Mouse (Mus musculus): ENCODE results near the gene Ppdpf. TPM values are rescaled to one million over a fixed set of nuclear protein-coding genes. Genes with fewer than 3 reads are reported as not detected.
A peak's percentile ranks its signal among the peaks of the same experiment; 100 is the strongest.
"Not testable (repeated sequence)": the region's sequence is repeated elsewhere in the genome, so short reads cannot be mapped to it uniquely, and the experiment has no call there.

Ppdpf gene
- polyA plus RNA-seq, 1 experiment: 219 TPM

DNA sequence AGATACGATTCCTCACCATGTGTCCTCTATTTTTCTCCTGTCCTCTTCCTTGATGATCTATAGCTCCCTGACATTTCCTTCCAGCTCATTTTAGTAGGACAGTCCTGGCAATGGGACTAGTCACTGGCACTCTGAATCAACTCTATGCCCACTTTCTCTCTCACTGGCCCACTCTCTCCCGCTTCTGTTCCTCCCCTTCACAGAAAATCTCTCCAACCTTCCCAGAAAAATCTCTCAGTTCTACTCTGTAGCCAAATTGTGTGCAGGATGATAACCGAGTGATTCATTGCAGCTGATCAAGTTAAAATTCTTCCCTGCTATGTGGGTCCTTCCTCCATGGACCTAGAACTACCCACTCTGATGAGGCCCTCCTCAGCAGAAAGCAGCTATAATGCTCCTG is 12.4 kb upstream of the Ppdpf start:
- Histone ChIP-seq H3K27me3 (ENCODE audit: control insufficient read depth, insufficient read depth, low read length) (no peaks in the 10 kb centered on the region), H3K36me3 (ENCODE audit: control insufficient read depth, insufficient read depth, low read length) (no peaks in the 10 kb centered on the region), H3K4me3 (ENCODE audit: control insufficient read depth, insufficient read depth, low read length) (no peak overlapping the region), H3K4me1 (replicated peaks; ENCODE audit: control insufficient read depth, insufficient read depth, low read length) (no peaks in the 10 kb centered on the region), H3K27ac (ENCODE audit: control insufficient read depth, insufficient read depth, low read length) (no peak overlapping the region)
- TF ChIP-seq CTCF (IDR thresholded peaks at IDR 0.05; ENCODE audit: borderline replicate concordance, control insufficient read depth, extremely low read depth, insufficient read depth, low read length, poor library complexity) (no peak), POLR2A (IDR thresholded peaks at IDR 0.05; ENCODE audit: control insufficient read depth, extremely low read depth, insufficient read depth, low read length, poor library complexity) (no peak)
- DNase-seq: no peak
- 88% methylated on average over 3 of the region's 3 CpGs for WGBS

DNA sequence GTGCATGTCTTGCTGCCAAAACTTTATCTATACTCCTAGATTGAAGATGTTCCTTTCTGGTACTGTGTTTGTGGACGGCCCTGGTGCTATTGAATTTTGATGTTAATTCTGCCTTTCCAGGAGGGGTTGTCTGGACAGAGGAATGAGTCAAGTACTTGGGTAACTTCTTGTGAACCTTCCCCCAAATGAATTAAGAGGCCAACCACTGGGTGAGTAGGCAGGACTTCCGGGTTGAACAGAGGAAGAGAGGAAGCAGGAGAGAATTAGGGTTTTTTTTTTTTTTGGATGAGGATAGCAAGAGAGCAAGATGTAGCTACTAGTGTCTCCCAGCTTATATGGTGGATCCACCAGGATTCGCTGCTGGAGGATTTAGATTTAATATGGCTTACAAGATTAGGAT is 9.0 kb upstream of the Ppdpf start:
- Histone ChIP-seq H3K27ac (ENCODE audit: control insufficient read depth, insufficient read depth, low read length) (no peak overlapping the region), H3K27me3 (ENCODE audit: control insufficient read depth, insufficient read depth, low read length) (no peaks in the 10 kb centered on the region), H3K4me1 (replicated peaks; ENCODE audit: control insufficient read depth, insufficient read depth, low read length) (no peaks in the 10 kb centered on the region), H3K36me3 (ENCODE audit: control insufficient read depth, insufficient read depth, low read length) (no peaks in the 10 kb centered on the region), H3K4me3 (ENCODE audit: control insufficient read depth, insufficient read depth, low read length) (no peak overlapping the region)
- no peak for DNase-seq
- TF ChIP-seq CTCF (IDR thresholded peaks at IDR 0.05; ENCODE audit: borderline replicate concordance, control insufficient read depth, extremely low read depth, insufficient read depth, low read length, poor library complexity) (no peak), POLR2A (IDR thresholded peaks at IDR 0.05; ENCODE audit: control insufficient read depth, extremely low read depth, insufficient read depth, low read length, poor library complexity) (no peak)
- WGBS: 75% methylated on average over 3 of the region's 3 CpGs

DNA sequence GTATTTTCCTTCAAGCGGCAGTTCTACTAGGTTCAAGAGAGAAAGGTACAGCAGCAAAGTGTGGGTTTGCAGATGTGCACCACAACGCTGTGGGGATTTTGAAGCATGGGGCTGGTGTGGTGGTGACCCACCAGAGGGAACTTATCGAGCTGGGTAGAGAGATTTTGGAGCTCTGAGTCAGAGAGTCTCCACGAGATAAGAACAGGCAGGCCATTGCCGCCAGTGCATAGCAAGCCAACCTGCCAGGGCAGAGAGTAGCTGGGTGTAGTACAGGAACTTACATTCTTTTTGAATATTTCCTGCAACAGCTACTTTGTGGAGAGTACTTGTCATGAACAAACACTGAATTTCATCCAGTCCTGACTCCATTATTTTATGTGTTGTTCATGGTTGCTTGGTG is 8.6 kb upstream of the Ppdpf start:
- Histone ChIP-seq H3K4me1 (replicated peaks; ENCODE audit: control insufficient read depth, insufficient read depth, low read length) (no peaks in the 10 kb centered on the region), H3K27ac (ENCODE audit: control insufficient read depth, insufficient read depth, low read length) (no peak overlapping the region), H3K27me3 (ENCODE audit: control insufficient read depth, insufficient read depth, low read length) (no peaks in the 10 kb centered on the region), H3K4me3 (ENCODE audit: control insufficient read depth, insufficient read depth, low read length) (no peak overlapping the region), H3K36me3 (ENCODE audit: control insufficient read depth, insufficient read depth, low read length) (no peaks in the 10 kb centered on the region)
- no peak for DNase-seq
- 66% methylated on average over 5 of the region's 5 CpGs for WGBS
- TF ChIP-seq POLR2A (IDR thresholded peaks at IDR 0.05; ENCODE audit: control insufficient read depth, extremely low read depth, insufficient read depth, low read length, poor library complexity) (no peak), CTCF (IDR thresholded peaks at IDR 0.05; ENCODE audit: borderline replicate concordance, control insufficient read depth, extremely low read depth, insufficient read depth, low read length, poor library complexity) (no peak)

GRCm38 (mm10) chr2:181180898-181181297 is 6.1 kb upstream of the Ppdpf start:
- no peaks in the 10 kb centered on the region for H3K4me1 ChIP-seq (replicated peaks; ENCODE audit: control insufficient read depth, insufficient read depth, low read length)
- H3K36me3 ChIP-seq (ENCODE audit: control insufficient read depth, insufficient read depth, low read length): no peaks in the 10 kb centered on the region
- no peak for DNase-seq
- no peak overlapping the region for H3K27ac ChIP-seq (ENCODE audit: control insufficient read depth, insufficient read depth, low read length)
- H3K27me3 ChIP-seq (ENCODE audit: control insufficient read depth, insufficient read depth, low read length): no peaks in the 10 kb centered on the region
- no peak for TF ChIP-seq POLR2A (IDR thresholded peaks at IDR 0.05; ENCODE audit: control insufficient read depth, extremely low read depth, insufficient read depth, low read length, poor library complexity)
- TF ChIP-seq CTCF (IDR thresholded peaks at IDR 0.05; ENCODE audit: borderline replicate concordance, control insufficient read depth, extremely low read depth, insufficient read depth, low read length, poor library complexity): no peak
- WGBS: 89% methylated on average over 6 of the region's 6 CpGs
- no peak overlapping the region for H3K4me3 ChIP-seq (ENCODE audit: control insufficient read depth, insufficient read depth, low read length)

DNA sequence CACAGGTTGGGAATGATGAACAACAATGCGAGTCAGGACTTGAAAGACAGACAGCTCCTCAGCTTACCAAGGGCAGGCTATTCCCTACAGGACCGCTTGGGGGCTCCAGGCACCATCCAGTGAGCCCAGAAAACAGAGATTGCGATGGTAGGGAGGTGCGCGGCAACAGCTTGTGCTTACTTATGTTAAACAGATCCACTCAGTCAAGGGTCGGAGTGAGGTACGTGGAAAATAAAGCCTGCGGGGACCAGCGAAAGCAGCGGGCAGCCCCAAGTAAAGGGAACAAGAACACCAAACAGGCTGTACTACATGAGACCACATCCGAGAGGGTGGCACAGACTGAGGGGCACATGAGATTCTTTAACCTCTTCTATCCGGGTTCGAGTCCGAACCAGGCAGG is 412 bp upstream of the Ppdpf start:
- peak overlapping the region; percentile 38; the same call in 1 of the 2 replicates for H3K27ac ChIP-seq (ENCODE audit: control insufficient read depth, insufficient read depth, low read length)
- H3K36me3 ChIP-seq (ENCODE audit: control insufficient read depth, insufficient read depth, low read length): no peaks in the 10 kb centered on the region
- TF ChIP-seq POLR2A (IDR thresholded peaks at IDR 0.05; ENCODE audit: control insufficient read depth, extremely low read depth, insufficient read depth, low read length, poor library complexity) (no peak), CTCF (IDR thresholded peaks at IDR 0.05; ENCODE audit: borderline replicate concordance, control insufficient read depth, extremely low read depth, insufficient read depth, low read length, poor library complexity) (peak; percentile 81; the same call in 1 of the 2 replicates)
- peaks cover 14% of the 10 kb centered on the region for H3K4me1 ChIP-seq (replicated peaks; ENCODE audit: control insufficient read depth, insufficient read depth, low read length)
- H3K4me3 ChIP-seq (ENCODE audit: control insufficient read depth, insufficient read depth, low read length): peak overlapping the region; percentile 86
- peak; percentile 89 for DNase-seq
- no peaks in the 10 kb centered on the region for H3K27me3 ChIP-seq (ENCODE audit: control insufficient read depth, insufficient read depth, low read length)
- WGBS: under 1% methylated on average over 14 of the region's 14 CpGs

DNA sequence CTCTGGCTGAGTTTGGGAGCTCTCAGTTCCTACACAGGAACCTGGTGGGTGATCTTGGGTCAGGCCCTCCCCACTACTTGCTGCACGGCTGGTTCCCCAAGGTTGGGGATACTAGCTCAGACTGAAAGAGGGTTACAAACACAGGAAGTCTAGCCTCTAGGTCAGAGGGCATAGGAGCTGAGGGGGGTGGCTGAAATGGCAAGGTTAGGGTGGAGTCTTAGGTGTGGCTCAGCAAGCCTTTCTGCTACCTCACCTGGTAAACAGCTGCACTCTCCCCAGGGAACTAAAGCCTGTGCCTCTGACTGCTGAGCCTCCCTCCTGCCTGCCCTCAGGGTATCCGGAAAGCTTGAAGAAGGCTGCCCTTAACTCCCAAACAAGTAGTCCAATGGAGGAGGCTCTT is 1.6 kb downstream of the Ppdpf start:
- Histone ChIP-seq H3K27me3 (ENCODE audit: control insufficient read depth, insufficient read depth, low read length) (no peaks in the 10 kb centered on the region), H3K27ac (ENCODE audit: control insufficient read depth, insufficient read depth, low read length) (peak overlapping the region; percentile 44; the same call in 1 of the 2 replicates), H3K4me1 (replicated peaks; ENCODE audit: control insufficient read depth, insufficient read depth, low read length) (peaks cover 14% of the 10 kb centered on the region), H3K4me3 (ENCODE audit: control insufficient read depth, insufficient read depth, low read length) (no peak overlapping the region), H3K36me3 (ENCODE audit: control insufficient read depth, insufficient read depth, low read length) (no peaks in the 10 kb centered on the region)
- DNase-seq: peak; percentile 22
- WGBS: 67% methylated on average over 2 of the region's 2 CpGs
- no peak for TF ChIP-seq CTCF (IDR thresholded peaks at IDR 0.05; ENCODE audit: borderline replicate concordance, control insufficient read depth, extremely low read depth, insufficient read depth, low read length, poor library complexity)
- TF ChIP-seq POLR2A (IDR thresholded peaks at IDR 0.05; ENCODE audit: control insufficient read depth, extremely low read depth, insufficient read depth, low read length, poor library complexity): no peak

DNA sequence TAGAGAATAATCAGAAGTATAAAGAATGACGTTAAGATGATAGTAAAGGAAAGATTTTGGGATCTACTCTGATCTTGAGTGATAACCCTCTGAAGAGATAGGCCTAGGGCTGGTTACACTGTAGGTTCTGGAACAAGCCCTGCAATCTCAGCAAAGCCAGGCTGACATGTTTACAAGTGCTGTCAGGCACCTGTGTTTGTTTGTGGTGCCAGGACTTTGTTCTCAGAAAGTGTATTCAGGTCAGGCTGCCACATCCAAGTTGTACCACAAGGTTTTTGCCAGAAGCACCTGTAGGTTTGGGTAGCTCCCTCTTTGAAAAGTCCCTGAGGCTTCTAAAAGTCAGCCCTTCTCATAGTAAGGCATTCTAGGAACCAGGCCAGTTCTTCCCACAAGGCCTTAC is 2.3 kb downstream of the Ppdpf start:
- 88% methylated on average over 1 of the region's 1 CpGs for WGBS
- Histone ChIP-seq H3K27ac (ENCODE audit: control insufficient read depth, insufficient read depth, low read length) (no peak overlapping the region), H3K4me1 (replicated peaks; ENCODE audit: control insufficient read depth, insufficient read depth, low read length) (peaks cover 14% of the 10 kb centered on the region), H3K4me3 (ENCODE audit: control insufficient read depth, insufficient read depth, low read length) (no peak overlapping the region), H3K27me3 (ENCODE audit: control insufficient read depth, insufficient read depth, low read length) (no peaks in the 10 kb centered on the region), H3K36me3 (ENCODE audit: control insufficient read depth, insufficient read depth, low read length) (no peaks in the 10 kb centered on the region)
- DNase-seq: peak; percentile 4
- TF ChIP-seq POLR2A (IDR thresholded peaks at IDR 0.05; ENCODE audit: control insufficient read depth, extremely low read depth, insufficient read depth, low read length, poor library complexity) (no peak), CTCF (IDR thresholded peaks at IDR 0.05; ENCODE audit: borderline replicate concordance, control insufficient read depth, extremely low read depth, insufficient read depth, low read length, poor library complexity) (no peak)

DNA sequence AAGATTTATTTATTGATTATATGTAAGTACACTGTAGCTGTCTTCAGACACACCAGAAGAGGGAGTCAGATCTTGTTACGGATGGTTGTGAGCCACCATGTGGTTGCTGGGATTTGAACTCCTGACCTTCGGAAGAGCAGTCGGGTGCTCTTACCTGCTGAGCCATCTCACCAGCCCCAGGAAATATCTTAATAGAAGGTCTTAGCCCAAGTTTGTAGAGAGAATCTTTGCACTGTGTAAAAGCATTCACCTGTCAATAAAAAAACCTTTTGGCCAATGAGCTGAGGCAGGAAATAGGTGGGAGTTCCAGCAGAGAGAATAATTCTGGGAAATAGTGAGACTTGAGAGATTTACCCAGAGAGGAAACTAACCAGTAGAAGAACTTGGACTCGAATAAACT is 4.3 kb downstream of the Ppdpf start:
- not testable (repeated sequence) for H3K36me3 ChIP-seq (ENCODE audit: control insufficient read depth, insufficient read depth, low read length); H3K27ac ChIP-seq (ENCODE audit: control insufficient read depth, insufficient read depth, low read length); H3K27me3 ChIP-seq (ENCODE audit: control insufficient read depth, insufficient read depth, low read length); DNase-seq; H3K4me3 ChIP-seq (ENCODE audit: control insufficient read depth, insufficient read depth, low read length)
- H3K4me1 ChIP-seq (replicated peaks; ENCODE audit: control insufficient read depth, insufficient read depth, low read length): peaks cover 14% of the 10 kb centered on the region
- 85% methylated on average over 4 of the region's 4 CpGs for WGBS
